Mouse (Mus musculus) liver, embryonic 11.5 days (tissue): ENCODE measurements around the gene Rab9b. TPM values are rescaled to one million over a fixed set of nuclear protein-coding genes. Genes with fewer than 3 reads are reported as not detected.

Experiments
- ATAC-seq: fragments of 200-750 bp; cut with Nextera tagmentation; replicated peaks from 2 replicates; pipeline ENCODE4 v1.8.0; 2017; ENCODE audit warnings: moderate number of reproducible peaks, mild to moderate bottlenecking, moderate TSS enrichment, moderate library complexity; ENCODE audit not compliant: low FRiP score
- DNase-seq: peaks from one replicate; pipeline ENCODE4 v3.0.0-alpha.2; 2017; ENCODE audit warnings: low spot score
- H3K27ac ChIP-seq: fragments of 300-500 bp; sonication (generic); 2 replicates; pipeline ENCODE4 v1.5.1; 2014; ENCODE audit warnings: mild to moderate bottlenecking, low read depth, low read length, control low read depth
- H3K27me3 ChIP-seq: fragments of 300-500 bp; sonication (generic); replicated peaks from 2 replicates; pipeline ENCODE4 v1.6.1; 2014; ENCODE audit warnings: low read length, mixed read lengths; ENCODE audit not compliant: control insufficient read depth, insufficient read depth
- H3K36me3 ChIP-seq: fragments of 300-500 bp; sonication (generic); 2 replicates; pipeline ENCODE4 v1.6.1; 2014; ENCODE audit warnings: mild to moderate bottlenecking, low read length, moderate library complexity, mixed read lengths; ENCODE audit not compliant: control insufficient read depth, insufficient read depth
- H3K4me1 ChIP-seq: fragments of 300-500 bp; sonication (generic); replicated peaks from 2 replicates; pipeline ENCODE4 v1.6.1; 2014; ENCODE audit warnings: low read length, mixed read lengths; ENCODE audit not compliant: control insufficient read depth, insufficient read depth
- H3K4me2 ChIP-seq: fragments of 300-500 bp; sonication (generic); 2 replicates; pipeline ENCODE4 v1.6.1; 2014; ENCODE audit warnings: mild to moderate bottlenecking, control low read depth, moderate library complexity
- H3K4me3 ChIP-seq: fragments of 300-500 bp; sonication (generic); 2 replicates; pipeline ENCODE4 v1.5.1; 2014; ENCODE audit warnings: low read depth, low read length, control low read depth
- H3K9ac ChIP-seq: fragments of 300-500 bp; sonication (generic); 2 replicates; pipeline ENCODE4 v1.6.1; 2014; ENCODE audit warnings: low read depth, low read length, control low read depth
- H3K9me3 ChIP-seq: fragments of 300-500 bp; sonication (generic); 2 replicates; pipeline ENCODE4 v1.6.1; 2016; ENCODE audit warnings: low read length, inconsistent platforms, mixed read lengths; ENCODE audit not compliant: control insufficient read depth
- WGBS: fragments of 180-500 bp; shearing (Covaris S2); extraction: QIAGEN DNeasy Blood & Tissue Kit; methylation state at CpG from one replicate; pipeline ENCODE4 v1.1.7; 2014; 5-methylcytosine and 5-hydroxymethylcytosine counted together
- polyA plus RNA-seq: library from polyadenylated mRNA; unstranded; fragments of >200 nt; fragmentation: Nextera tagmentation; extraction: Ambion mirVana; gene quantifications from 2 replicates; pipeline ENCODE4 v1.2.1, GENCODE M21; 2014

Gene Rab9b
- polyA plus RNA-seq = not detected in 2 replicates

DNA sequence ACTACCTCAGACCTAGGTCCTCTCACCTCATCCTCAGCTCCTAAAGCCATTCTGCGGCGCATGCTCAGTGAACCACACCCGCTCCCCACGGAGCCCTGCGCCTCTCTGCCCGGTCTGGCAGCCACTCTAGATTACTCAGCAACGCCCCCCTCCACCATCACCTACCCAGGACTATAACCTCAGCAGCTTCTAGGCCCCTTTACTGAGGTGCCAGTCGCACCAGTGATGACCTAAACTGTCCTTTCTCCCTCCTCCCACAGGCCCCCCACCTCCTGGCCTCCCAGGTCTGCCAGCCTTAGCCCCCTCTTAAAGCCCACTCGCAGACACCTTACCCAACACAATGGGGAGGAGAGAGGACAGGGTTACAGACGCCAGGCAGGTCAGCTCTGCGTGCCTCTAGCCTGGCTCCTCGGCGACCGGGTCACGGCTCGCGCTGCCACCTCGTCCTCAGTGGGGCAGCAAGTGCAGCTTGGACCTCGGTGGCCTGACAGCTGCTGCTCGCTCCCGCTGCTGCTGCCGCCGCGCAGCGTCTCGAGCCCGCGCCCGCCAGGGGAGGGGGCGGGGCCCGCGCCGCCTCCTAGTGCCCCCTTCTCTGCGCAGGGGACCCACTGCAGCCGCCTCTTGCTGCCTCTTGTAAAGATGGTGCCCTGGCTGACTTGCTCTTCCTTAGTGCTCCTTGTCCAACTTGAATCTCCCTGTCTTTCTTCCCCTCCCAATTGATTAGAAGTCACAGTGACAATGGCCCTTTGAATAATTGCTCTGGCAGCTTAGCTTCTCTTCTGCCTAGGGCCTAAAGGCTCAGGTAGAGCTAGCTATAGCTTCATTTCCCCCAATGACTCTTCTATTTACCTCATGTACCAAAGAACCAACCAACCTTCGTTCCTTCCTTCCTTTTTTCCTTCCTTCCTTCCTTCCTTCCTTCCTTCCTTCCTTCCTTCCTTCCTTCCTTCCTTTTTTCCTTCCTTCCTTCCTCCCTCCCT is at the start of gene Rab9b:
Gene Rab9b (minus strand): TSS at position 695 of the 980 bp plus-strand sequence.
- peak; percentile 23; the same call in 1 of the 2 replicates for ATAC-seq
- H3K9ac ChIP-seq = no peak within 1 kb of the TSS

DNA sequence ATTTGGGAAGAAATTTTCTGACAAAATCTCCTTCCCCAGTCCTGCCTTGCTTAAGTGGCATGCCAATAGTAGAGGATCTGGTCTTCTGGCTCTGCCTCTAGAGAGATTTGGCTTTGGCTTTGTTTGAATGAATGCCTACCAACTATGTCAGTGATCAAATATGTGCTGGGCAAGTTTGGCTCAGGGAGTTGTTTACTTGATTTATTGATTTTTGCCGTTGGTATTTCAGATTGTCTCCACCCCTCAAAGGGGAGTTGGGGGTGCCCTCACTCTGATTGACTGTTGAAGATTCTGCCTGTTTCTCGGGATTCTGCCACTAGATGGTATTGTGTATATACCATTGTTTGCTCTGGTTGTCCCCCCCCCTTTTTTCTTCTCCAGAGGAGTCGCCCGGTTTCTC is 35.8 kb upstream of the Rab9b start:
- no peak for ATAC-seq
- Histone ChIP-seq H3K4me3 (no peak overlapping the region), H3K4me2 (no peak overlapping the region), H3K27me3 (no peaks in the 10 kb centered on the region), H3K9me3 (no peaks in the 10 kb centered on the region), H3K27ac (no peak overlapping the region), H3K9ac (no peak overlapping the region), H3K36me3 (no peaks in the 10 kb centered on the region), H3K4me1 (no peaks in the 10 kb centered on the region)
- 61% methylated on average over 4 of the region's 4 CpGs for WGBS
- no peak for DNase-seq

More for the DNA sequence above, at the start of gene Rab9b:
- Histone ChIP-seq H3K4me1 (no peaks in the 10 kb centered on the region), H3K4me3 (peak within 1 kb of the TSS; percentile 47), H3K27me3 (0 out of 2 replicates have a peak, but pooled peaks cover 5% of the 10 kb centered on the region), H3K4me2 (peak within 1 kb of the TSS; percentile 76), H3K36me3 (no peaks in the 10 kb centered on the region), H3K9me3 (no peaks in the 10 kb centered on the region), H3K27ac (no peak within 1 kb of the TSS)
- DNase-seq = peak; percentile 33
- 15% methylated on average over 36 of the region's 36 CpGs for WGBS

DNA sequence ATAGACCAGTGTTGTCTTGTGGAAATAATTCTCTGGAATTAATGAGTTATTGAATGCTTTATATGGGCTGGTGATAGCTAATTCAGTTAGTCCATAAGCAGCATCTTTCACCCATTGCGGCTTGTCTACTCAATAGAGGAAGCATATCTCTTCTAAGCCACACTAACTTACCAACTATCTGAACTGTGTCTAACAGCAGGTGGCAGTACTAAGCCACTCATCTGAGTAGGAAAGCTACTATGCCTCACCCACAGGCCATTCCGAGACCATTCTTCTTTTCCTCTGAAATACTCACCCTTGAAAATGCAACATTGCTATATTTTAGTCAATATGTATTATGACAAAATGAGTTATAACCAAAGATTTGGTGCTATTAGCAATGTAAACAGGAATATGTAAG is 27.2 kb upstream of the Rab9b start:
- DNase-seq = no peak
- H3K27ac ChIP-seq = no peak overlapping the region

GRCm38 (mm10) chrX:136850300-136850699 is 18.3 kb downstream of the Rab9b start:
- Histone ChIP-seq H3K27me3 (no peaks in the 10 kb centered on the region; the same call in 1 of the 2 replicates), H3K9ac (no peak overlapping the region), H3K4me2 (no peak overlapping the region), H3K4me1 (no peaks in the 10 kb centered on the region), H3K4me3 (no peak overlapping the region), H3K36me3 (no peaks in the 10 kb centered on the region), H3K27ac (no peak overlapping the region), H3K9me3 (no peaks in the 10 kb centered on the region)
- no peak for ATAC-seq
- no peak for DNase-seq
- 30% methylated on average over 3 of the region's 3 CpGs for WGBS

More for the DNA sequence above, 27.2 kb upstream of the Rab9b start:
- ATAC-seq = no peak
- H3K36me3 ChIP-seq = no peaks in the 10 kb centered on the region
- no peak overlapping the region for H3K4me3 ChIP-seq
- no peak overlapping the region for H3K9ac ChIP-seq
- WGBS = 47% methylated on average over 2 of the region's 2 CpGs
- no peaks in the 10 kb centered on the region for H3K4me1 ChIP-seq
- no peak overlapping the region for H3K4me2 ChIP-seq
- no peaks in the 10 kb centered on the region for H3K9me3 ChIP-seq
- H3K27me3 ChIP-seq = no peaks in the 10 kb centered on the region

GRCm38 (mm10) chrX:136828610-136829009 is 39.9 kb downstream of the Rab9b start:
- Histone ChIP-seq H3K4me1 (no peaks in the 10 kb centered on the region), H3K36me3 (no peaks in the 10 kb centered on the region), H3K27ac (no peak overlapping the region), H3K9ac (no peak overlapping the region), H3K4me2 (no peak overlapping the region), H3K9me3 (no peaks in the 10 kb centered on the region), H3K27me3 (no peaks in the 10 kb centered on the region), H3K4me3 (no peak overlapping the region)
- no peak for DNase-seq
- no peak for ATAC-seq

- H3K9me3 ChIP-seq = no peaks in the 10 kb centered on the region
- H3K36me3 ChIP-seq = no peaks in the 10 kb centered on the region
- DNase-seq = no peak
- H3K4me2 ChIP-seq = no peak overlapping the region
- 72% methylated on average over 4 of the region's 4 CpGs for WGBS
- no peak overlapping the region for H3K27ac ChIP-seq
- ATAC-seq = no peak
- H3K4me1 ChIP-seq = no peaks in the 10 kb centered on the region
- H3K4me3 ChIP-seq = no peak overlapping the region
- no peaks in the 10 kb centered on the region; the same call in 1 of the 2 replicates for H3K27me3 ChIP-seq
- no peak overlapping the region for H3K9ac ChIP-seq
These were observed 43.5 kb downstream of the Rab9b start for GRCm38 (mm10) chrX:136825016-136825415.

DNA sequence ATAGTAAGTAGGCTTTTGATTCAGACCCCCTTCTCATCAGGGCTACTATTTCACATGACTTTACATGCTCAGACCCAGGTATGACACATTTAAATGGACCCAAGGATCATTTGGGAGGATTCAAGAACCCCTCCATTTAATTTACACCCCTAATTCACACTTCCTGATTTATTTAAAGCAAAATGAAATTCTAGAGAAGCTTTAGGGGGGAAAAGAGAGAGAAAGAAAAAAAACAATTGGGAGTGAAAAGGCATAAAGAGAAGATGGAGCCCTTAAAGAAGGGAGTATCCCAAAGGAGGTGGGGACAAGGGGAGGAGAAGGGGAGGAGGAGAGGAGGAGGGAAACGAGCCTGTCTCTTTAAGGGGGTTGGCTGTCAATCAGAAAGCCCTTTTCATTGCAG is 46.2 kb downstream of the Rab9b start, which contains the start of gene Plp1:
Gene Plp1 (plus strand): TSS at position 301 of the 400 bp plus-strand sequence.
- DNase-seq = no peak
- H3K4me3 ChIP-seq = no peak within 1 kb of the TSS
- no peaks in the 10 kb centered on the region for H3K4me1 ChIP-seq
- no peaks in the 10 kb centered on the region for H3K36me3 ChIP-seq
- no peak for ATAC-seq
- no peak within 1 kb of the TSS for H3K4me2 ChIP-seq
- no peaks in the 10 kb centered on the region; the same call in 1 of the 2 replicates for H3K27me3 ChIP-seq
- WGBS = 53% methylated on average over 1 of the region's 1 CpGs
- H3K9me3 ChIP-seq = no peaks in the 10 kb centered on the region
- no peak within 1 kb of the TSS for H3K9ac ChIP-seq
- no peak within 1 kb of the TSS for H3K27ac ChIP-seq

- no peak overlapping the region for H3K4me3 ChIP-seq
- 0 out of 2 replicates have a peak, but pooled peaks have one; percentile 41 for ATAC-seq
- peak; percentile 34 for DNase-seq
- no peaks in the 10 kb centered on the region for H3K36me3 ChIP-seq
- 6% methylated on average over 1 of the region's 1 CpGs for WGBS
- no peak overlapping the region for H3K4me2 ChIP-seq
- H3K27me3 ChIP-seq = no peaks in the 10 kb centered on the region; the same call in 1 of the 2 replicates
- H3K4me1 ChIP-seq = no peaks in the 10 kb centered on the region
- H3K9me3 ChIP-seq = no peaks in the 10 kb centered on the region
- no peak overlapping the region for H3K9ac ChIP-seq
- H3K27ac ChIP-seq = no peak overlapping the region
These were observed 48.3 kb downstream of the Rab9b start for GRCm38 (mm10) chrX:136820250-136820649.
